Mouse (Mus musculus) cortical plate, adult 2 months (tissue): ENCODE results near the gene Msrb3.

Source experiments
- CTCF ChIP-seq: fragments of 200-500 bp; IDR thresholded peaks from 2 replicates; pipeline ENCODE4 v1.5.1; 2011; ENCODE audit warnings: mild to moderate bottlenecking, control low read depth, low read length; ENCODE audit not compliant: insufficient read depth; ENCODE audit errors: extremely low read depth
- POLR2A ChIP-seq: fragments of 200-500 bp; IDR thresholded peaks from 2 replicates; pipeline ENCODE4 v1.6.1; 2011; ENCODE audit warnings: mild to moderate bottlenecking, low read length, control low read depth; ENCODE audit not compliant: insufficient read depth; ENCODE audit errors: extremely low read depth

DNA sequence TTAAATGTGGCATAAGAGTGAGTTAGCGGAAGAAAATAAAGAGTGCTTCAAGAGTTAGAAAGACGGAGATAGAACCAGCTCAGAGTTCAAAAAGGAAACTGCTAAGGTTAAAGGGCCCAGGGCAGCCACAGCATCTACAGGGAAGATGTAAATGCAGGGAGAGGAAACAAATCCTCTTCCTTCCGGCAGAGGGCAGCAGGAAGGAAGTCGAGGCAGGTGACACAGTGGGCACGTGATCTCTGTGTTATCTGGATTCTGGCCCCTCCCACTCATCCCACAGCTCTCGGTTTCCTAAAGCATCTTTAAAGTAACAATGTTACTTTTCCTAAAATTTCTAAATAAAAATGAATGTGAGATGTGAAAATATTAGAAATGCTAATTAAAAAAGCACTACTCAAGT is 99.4 kb downstream of the Msrb3 start:
- TF ChIP-seq CTCF, result no peak
- no peak for TF ChIP-seq POLR2A
